Mouse (Mus musculus) lung, embryonic 15.5 days (tissue): ENCODE measurements around the gene Olfr1346. TPM values are rescaled to one million over a fixed set of nuclear protein-coding genes. Genes with fewer than 3 reads are reported as not detected.

Experiments
- ATAC-seq: fragments of 200-750 bp; cut with Nextera tagmentation; 2 replicates; pipeline ENCODE4 v1.8.0; 2017; ENCODE audit warnings: moderate number of reproducible peaks, borderline replicate concordance; ENCODE audit not compliant: low FRiP score, low TSS enrichment; ENCODE audit errors: extremely low read depth
- H3K27ac ChIP-seq: fragments of 300-500 bp; sonication (generic); 2 replicates; pipeline ENCODE4 v1.5.1; 2015; ENCODE audit warnings: moderate library complexity, mild to moderate bottlenecking, inconsistent platforms
- H3K27me3 ChIP-seq: fragments of 300-500 bp; sonication (generic); 2 replicates; pipeline ENCODE4 v1.6.1; 2015; ENCODE audit warnings: inconsistent platforms
- H3K36me3 ChIP-seq: fragments of 300-500 bp; sonication (generic); 2 replicates; pipeline ENCODE4 v1.6.1; 2015; ENCODE audit warnings: inconsistent platforms
- H3K4me1 ChIP-seq: fragments of 300-500 bp; sonication (generic); 2 replicates; pipeline ENCODE4 v1.6.1; 2015; ENCODE audit warnings: inconsistent platforms
- H3K4me2 ChIP-seq: fragments of 300-500 bp; sonication (generic); 2 replicates; pipeline ENCODE4 v1.6.1; 2015; ENCODE audit warnings: inconsistent platforms, mild to moderate bottlenecking, moderate library complexity
- H3K4me3 ChIP-seq: fragments of 300-500 bp; sonication (generic); 2 replicates; pipeline ENCODE4 v1.5.1; 2015; ENCODE audit warnings: mild to moderate bottlenecking, inconsistent platforms
- H3K9ac ChIP-seq: fragments of 300-500 bp; sonication (generic); 2 replicates; pipeline ENCODE4 v1.6.1; 2015; ENCODE audit warnings: inconsistent platforms
- H3K9me3 ChIP-seq: fragments of 300-500 bp; sonication (generic); 2 replicates; pipeline ENCODE4 v1.6.1; 2016; ENCODE audit warnings: inconsistent platforms
- WGBS: fragments of 180-500 bp; shearing (Covaris S2); methylation state at CpG from one replicate; pipeline ENCODE4 v1.1.7; 2015; 5-methylcytosine and 5-hydroxymethylcytosine counted together
- polyA plus RNA-seq: library from polyadenylated mRNA; unstranded; fragments of >200 nt; fragmentation: Nextera tagmentation; extraction: Ambion mirVana; gene quantifications from 2 replicates; pipeline ENCODE4 v1.2.1, GENCODE M21; 2015

Olfr1346 gene
- polyA plus RNA-seq, 1 experiment from 2014 or later: not detected

- no peaks in the 10 kb centered on the region for H3K4me1 ChIP-seq
- no peaks in the 10 kb centered on the region for H3K9me3 ChIP-seq
- ATAC-seq: no peak
- H3K9ac ChIP-seq: no peak overlapping the region
- no peak overlapping the region for H3K4me3 ChIP-seq
- WGBS: 33% methylated on average over 1 of the region's 1 CpGs
- no peak overlapping the region for H3K4me2 ChIP-seq
- H3K27me3 ChIP-seq: no peaks in the 10 kb centered on the region
- no peaks in the 10 kb centered on the region for H3K36me3 ChIP-seq
- H3K27ac ChIP-seq: no peak overlapping the region
Observed at GRCm38 (mm10) chr7:6521666-6522065, 54.8 kb downstream of the Olfr1346 start.

GRCm38 (mm10) chr7:6522850-6523249 is 55.9 kb downstream of the Olfr1346 start, which contains the start of gene Olfr1349:
TSS of gene Olfr1349 (minus strand) at chr7:6522950.
- no peaks in the 10 kb centered on the region for H3K36me3 ChIP-seq
- no peak within 1 kb of the TSS for H3K4me3 ChIP-seq
- ATAC-seq: no peak
- H3K9ac ChIP-seq: no peak within 1 kb of the TSS
- 89% methylated on average over 5 of the region's 5 CpGs for WGBS
- no peaks in the 10 kb centered on the region for H3K27me3 ChIP-seq
- no peak within 1 kb of the TSS for H3K4me2 ChIP-seq
- H3K27ac ChIP-seq: no peak within 1 kb of the TSS
- no peaks in the 10 kb centered on the region for H3K9me3 ChIP-seq
- H3K4me1 ChIP-seq: no peaks in the 10 kb centered on the region

GRCm38 (mm10) chr7:6525001-6525400 is 58.1 kb downstream of the Olfr1346 start:
- Histone ChIP-seq H3K4me3 (no peak overlapping the region), H3K4me1 (no peaks in the 10 kb centered on the region), H3K9ac (no peak overlapping the region), H3K36me3 (no peaks in the 10 kb centered on the region), H3K4me2 (no peak overlapping the region), H3K9me3 (no peaks in the 10 kb centered on the region), H3K27ac (no peak overlapping the region), H3K27me3 (no peaks in the 10 kb centered on the region)
- WGBS: 49% methylated on average over 3 of the region's 3 CpGs
- no peak for ATAC-seq

- no peaks in the 10 kb centered on the region for H3K36me3 ChIP-seq
- H3K4me3 ChIP-seq: no peak overlapping the region
- ATAC-seq: no peak
- H3K27me3 ChIP-seq: no peaks in the 10 kb centered on the region
- no peaks in the 10 kb centered on the region for H3K4me1 ChIP-seq
- no peak overlapping the region for H3K4me2 ChIP-seq
- no peaks in the 10 kb centered on the region for H3K9me3 ChIP-seq
- H3K9ac ChIP-seq: no peak overlapping the region
- 63% methylated on average over 5 of the region's 5 CpGs for WGBS
- no peak overlapping the region for H3K27ac ChIP-seq
Observed at GRCm38 (mm10) chr7:6526141-6526540, 59.2 kb downstream of the Olfr1346 start.

Other genes with a start within 250 kb of the Olfr1346 start
- gene Zscan5b, start 244.8 kb upstream of the Olfr1346 start, polyA plus RNA-seq: not detected in 2 replicates
- 0.25 TPM in 1 of 2 replicates, not detected in the other for gene Epp13, start 214.4 kb upstream of the Olfr1346 start, polyA plus RNA-seq
- gene Zfp667, start 180.5 kb upstream of the Olfr1346 start, polyA plus RNA-seq: 5.6 and 7.1 TPM in 2 replicates
- gene Zfp583, start 135.8 kb upstream of the Olfr1346 start, polyA plus RNA-seq: 5.6 and 7.3 TPM in 2 replicates
- gene Gm3854, start 123.3 kb upstream of the Olfr1346 start, polyA plus RNA-seq: 1.5 and 1.6 TPM in 2 replicates
- gene Zfp78, start 103.8 kb upstream of the Olfr1346 start, polyA plus RNA-seq: 3.4 TPM in 2 replicates
- 9.4 and 9.6 TPM in 2 replicates for gene Zfp28, start 83.8 kb upstream of the Olfr1346 start, polyA plus RNA-seq
- gene Smim17, start 68.4 kb upstream of the Olfr1346 start, polyA plus RNA-seq: 0.20 TPM in 1 of 2 replicates, not detected in the other
- gene Gm20715, start 56.8 kb upstream of the Olfr1346 start, polyA plus RNA-seq: 0.04 TPM in 2 replicates
- gene Olfr1344, start 28.4 kb upstream of the Olfr1346 start, polyA plus RNA-seq: not detected in 2 replicates
- gene Olfr1336, start 10.9 kb upstream of the Olfr1346 start, polyA plus RNA-seq: not detected in 2 replicates
- gene Olfr5, start 19.8 kb downstream of the Olfr1346 start, polyA plus RNA-seq: not detected in 2 replicates
- not detected in 2 replicates for gene Olfr1347, start 32.7 kb downstream of the Olfr1346 start, polyA plus RNA-seq
- not detected in 2 replicates for gene Olfr1348, start 41.6 kb downstream of the Olfr1346 start, polyA plus RNA-seq
- not detected in 2 replicates for gene Olfr1349, start 55.8 kb downstream of the Olfr1346 start, polyA plus RNA-seq
- not detected in 2 replicates for gene Olfr1350, start 97.7 kb downstream of the Olfr1346 start, polyA plus RNA-seq
- gene Zim1, start 229.3 kb downstream of the Olfr1346 start, polyA plus RNA-seq: 1.2 and 2.9 TPM in 2 replicates